ENCODE assay signal across 8 mouse cellular contexts in the genomic region with DNA sequence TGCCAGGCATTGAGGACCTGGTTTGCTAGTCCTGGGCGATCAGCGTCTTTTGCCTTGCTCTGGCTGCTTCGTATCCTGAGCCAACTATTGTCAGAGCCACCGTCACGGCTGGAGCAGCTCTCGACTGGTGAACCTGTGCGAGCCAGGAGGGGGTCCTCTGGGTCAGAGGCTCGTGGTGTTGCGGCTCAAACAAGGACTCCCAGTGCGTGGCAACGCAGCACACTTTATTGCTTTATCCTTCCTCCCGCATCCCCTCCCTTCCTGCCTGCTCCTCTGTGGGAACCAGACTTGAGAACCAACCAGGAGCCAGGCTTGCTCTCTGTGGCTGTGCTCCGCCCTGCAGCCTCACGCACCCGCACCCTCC. TPM values are rescaled to one million over a fixed set of nuclear protein-coding genes. Genes with fewer than 3 reads are reported as not detected.
DNase-seq lines count a peak whose midpoint lies in the region; ATAC-seq lines count a peak whose summit lies in the region.

Gene Hecw1 (minus strand): TSS at position 323 of the 364 bp plus-strand sequence.

- H3K9ac ChIP-seq in heart, embryonic 16.5 days (ENCODE audit: low read length): peak within 1 kb of the TSS; percentile 51
- H3K9ac ChIP-seq in neural tube, embryonic 14.5 days (replicated peaks; ENCODE audit: low read depth, low read length): peak within 1 kb of the TSS; percentile 93

- H3K36me3 ChIP-seq in heart, embryonic 16.5 days (ENCODE audit: control insufficient read depth, insufficient read depth): no peaks in the 10 kb centered on the region
- no peaks in the 10 kb centered on the region for H3K36me3 ChIP-seq in neural tube, embryonic 14.5 days (ENCODE audit: control insufficient read depth, insufficient read depth, low read length)

- peak within 1 kb of the TSS; percentile 98 for H3K4me2 ChIP-seq in heart, embryonic 16.5 days (ENCODE audit: low read depth, low read length)
- H3K4me2 ChIP-seq in neural tube, embryonic 14.5 days (ENCODE audit: low read depth, low read length): peak within 1 kb of the TSS; percentile 64

- DNase-seq in heart, adult 11 months: peak; percentile 77
- no peak for DNase-seq in heart, adult 18-20 months
- peak; percentile 74 for DNase-seq in cerebellum, adult 9-10 months
- DNase-seq in left cerebral cortex, postnatal 25 days (ENCODE audit: low spot score in 2 of 2): peak in 1 of 2 experiments; percentile 86
- DNase-seq in thymus, postnatal 25 days: no peak
- no peak for DNase-seq in MN1 (ENCODE audit: low spot score)

- peaks cover 2% of the 10 kb centered on the region; the same call in 1 of the 2 replicates for H3K4me1 ChIP-seq in heart, embryonic 16.5 days (ENCODE audit: control insufficient read depth, insufficient read depth, low read length)
- peaks cover 17% of the 10 kb centered on the region for H3K4me1 ChIP-seq in neural tube, embryonic 14.5 days (ENCODE audit: control insufficient read depth, insufficient read depth, low read length)

- no peaks in the 10 kb centered on the region for H3K9me3 ChIP-seq in heart, embryonic 16.5 days (replicated peaks; ENCODE audit: control insufficient read depth, low read length)
- no peaks in the 10 kb centered on the region for H3K9me3 ChIP-seq in neural tube, embryonic 14.5 days (ENCODE audit: control insufficient read depth, low read length)

- no peak within 1 kb of the TSS for H3K27ac ChIP-seq in heart, embryonic 16.5 days (ENCODE audit: low read length)
- H3K27ac ChIP-seq in neural tube, embryonic 14.5 days (ENCODE audit: low read depth, low read length): peak within 1 kb of the TSS; percentile 97

- ATAC-seq in heart, embryonic 16.5 days (replicated peaks; ENCODE audit: extremely low read depth, insufficient read depth, low FRiP score): no peak
- ATAC-seq in neural tube, embryonic 14.5 days (ENCODE audit: low read depth): peak; percentile 92

- peak within 1 kb of the TSS; percentile 65 for H3K4me3 ChIP-seq in heart, embryonic 16.5 days (ENCODE audit: low read length)
- H3K4me3 ChIP-seq in neural tube, embryonic 14.5 days (ENCODE audit: low read depth, low read length): peak within 1 kb of the TSS; percentile 76

- intact Hi-C loops in left cerebral cortex, postnatal 25 days (cut with DNase I): loop anchor here (5.0 kb wide), 2 partner anchors 79 to 136 kb away; no protein-coding TSS in a partner anchor

- peaks cover 17% of the 10 kb centered on the region for H3K27me3 ChIP-seq in heart, embryonic 16.5 days (ENCODE audit: control insufficient read depth, insufficient read depth, low read length)
- H3K27me3 ChIP-seq in neural tube, embryonic 14.5 days (ENCODE audit: control insufficient read depth, insufficient read depth, low read length): no peaks in the 10 kb centered on the region

- 3% methylated on average over 15 of the region's 15 CpGs for WGBS in heart, embryonic 16.5 days
- WGBS in neural tube, embryonic 14.5 days: 1% methylated on average over 15 of the region's 15 CpGs

RNA-seq across cellular contexts. Expression of gene Hecw1, which starts in this region (rescaled TPM):
- total RNA-seq in heart, adult 18-20 months (2021): under 1 TPM; 0.10 to 0.46 TPM
- 0.20 and 0.41 TPM in 2 replicates for polyA plus RNA-seq in heart, embryonic 16.5 days (2015; fragmentation: Nextera tagmentation; extraction: Ambion mirVana)
- total RNA-seq in left cerebral cortex, postnatal 25 days (2021): 100 to 1,000 TPM; 119 to 142 TPM
- 50.6 and 55.3 TPM in 2 replicates for polyA plus RNA-seq in neural tube, embryonic 14.5 days (2014; fragmentation: Nextera tagmentation; extraction: Ambion mirVana)

Comparison
In these comparisons a context has a peak if more than half of its experiments do, and no peak if none do; other contexts are left out.
1. RNA of gene Hecw1 (total RNA-seq): 119 to 142 TPM in left cerebral cortex, postnatal 25 days; 0.10 to 0.46 TPM in heart, adult 18-20 months; every median in the first group is over 10 times any median in the second.
2. RNA of gene Hecw1 (polyA plus RNA-seq): 50.6 to 55.3 TPM in neural tube, embryonic 14.5 days; 0.20 to 0.41 TPM in heart, embryonic 16.5 days; every median in the first group is over 10 times any median in the second.
3. DNase-seq: peak in heart, adult 11 months (single experiment) and cerebellum, adult 9-10 months (single experiment); none in heart, adult 18-20 months (0 of 2), thymus, postnatal 25 days (single experiment) and MN1 (single experiment).